In the genomic region with DNA sequence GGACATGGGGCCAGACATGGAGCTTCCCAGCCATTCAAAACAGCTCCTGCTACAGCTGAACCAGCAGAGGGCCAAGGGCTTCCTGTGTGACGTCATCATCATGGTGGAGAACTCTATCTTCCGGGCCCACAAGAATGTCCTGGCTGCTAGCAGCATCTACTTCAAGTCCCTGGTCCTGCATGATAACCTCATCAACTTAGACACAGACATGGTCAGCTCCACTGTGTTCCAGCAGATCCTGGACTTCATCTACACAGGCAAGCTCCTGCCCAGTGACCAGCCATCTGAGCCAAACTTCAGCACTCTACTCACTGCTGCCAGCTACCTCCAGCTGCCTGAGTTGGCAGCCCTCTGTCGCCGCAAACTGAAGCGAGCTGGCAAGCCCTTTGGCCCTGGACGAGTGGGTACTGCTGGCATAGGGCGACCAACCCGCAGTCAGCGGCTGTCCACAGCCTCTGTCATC, we compare ENCODE assay signal across 10 mouse cellular contexts. TPM values are rescaled to one million over a fixed set of nuclear protein-coding genes. Genes with fewer than 3 reads are reported as not detected.
DNase-seq lines count a peak whose midpoint lies in the region; ATAC-seq and TF ChIP-seq lines count a peak whose summit lies in the region.
"Had no signal": no experiment of that assay in that cellular context is flagged by ENCODE, and none has a peak within 500 bp of the region (broad histone marks: within the 10 kb centered on the region; RNA-seq: fewer than 3 reads in every experiment).

No protein-coding gene starts in this region.

- H3K27me3 ChIP-seq in forebrain, postnatal 0 days (ENCODE audit: insufficient read depth, low read length) = no peaks in the 10 kb centered on the region
- no peaks in the 10 kb centered on the region for H3K27me3 ChIP-seq in forebrain, embryonic 13.5 days
- no peaks in the 10 kb centered on the region for H3K27me3 ChIP-seq in liver, adult 2 months (ENCODE audit: control insufficient read depth, insufficient read depth, low read length)
- no peaks in the 10 kb centered on the region for H3K27me3 ChIP-seq in liver, embryonic 12.5 days (replicated peaks)
- no peaks in the 10 kb centered on the region for H3K27me3 ChIP-seq in thymus, adult 2 months (ENCODE audit: control insufficient read depth, insufficient read depth, low read length)
- H3K27me3 ChIP-seq: forebrain, embryonic 15.5 days had no signal

- TF ChIP-seq CTCF in forebrain, postnatal 0 days (IDR thresholded peaks at IDR 0.05; ENCODE audit: low read depth) = no peak
- TF ChIP-seq CTCF in liver, adult 2 months (IDR thresholded peaks at IDR 0.05; ENCODE audit: low read depth, low read length) = no peak
- no peak for TF ChIP-seq CTCF in brain, embryonic 14.5 days (IDR thresholded peaks at IDR 0.05; ENCODE audit: borderline replicate concordance, extremely low read depth, insufficient read depth, insufficient read length)
- no peak for TF ChIP-seq CTCF in thymus, adult 2 months (IDR thresholded peaks at IDR 0.05; ENCODE audit: borderline replicate concordance, control insufficient read depth, extremely low read depth, insufficient read depth, low read length, poor library complexity)

- H3K4me1 ChIP-seq in forebrain, postnatal 0 days (ENCODE audit: insufficient read depth) = peaks cover 2% of the 10 kb centered on the region; the same call in 1 of the 2 replicates
- H3K4me1 ChIP-seq in forebrain, embryonic 13.5 days = peaks cover 22% of the 10 kb centered on the region
- H3K4me1 ChIP-seq in liver, adult 2 months (ENCODE audit: control insufficient read depth, insufficient read depth, low read length) = peaks cover 4% of the 10 kb centered on the region
- peaks cover 41% of the 10 kb centered on the region for H3K4me1 ChIP-seq in liver, embryonic 12.5 days
- 0 out of 2 replicates have a peak, but pooled peaks cover 2% of the 10 kb centered on the region for H3K4me1 ChIP-seq in thymus, adult 2 months (replicated peaks; ENCODE audit: control insufficient read depth, insufficient read depth, low read length)

- H3K4me2 ChIP-seq in forebrain, postnatal 0 days (ENCODE audit: low read depth) = no peak overlapping the region
- H3K4me2 ChIP-seq in forebrain, embryonic 13.5 days = no peak overlapping the region
- no peak overlapping the region for H3K4me2 ChIP-seq in liver, embryonic 12.5 days
- H3K4me2 ChIP-seq: forebrain, embryonic 15.5 days had no signal

- no peak overlapping the region for H3K27ac ChIP-seq in forebrain, postnatal 0 days (ENCODE audit: low read depth, low read length)
- H3K27ac ChIP-seq in forebrain, embryonic 13.5 days = no peak overlapping the region
- no peak overlapping the region for H3K27ac ChIP-seq in liver, adult 2 months (replicated peaks; ENCODE audit: insufficient read depth, low read depth, low read length)
- H3K27ac ChIP-seq in liver, embryonic 12.5 days = no peak overlapping the region
- no peak overlapping the region for H3K27ac ChIP-seq in thymus, adult 2 months (ENCODE audit: control insufficient read depth, insufficient read depth, low read length)
- H3K27ac ChIP-seq: forebrain, embryonic 15.5 days; macrophage had no signal

- DNase-seq in forebrain, postnatal 0 days = peak; percentile 33
- peak; percentile 79 for DNase-seq in liver, adult 2 months (ENCODE audit: extremely low read depth, low read depth, low spot score)
- peak; percentile 14 for DNase-seq in brain, embryonic 14.5 days (ENCODE audit: low read depth)
- peak; percentile 38 for DNase-seq in induced T-regulatory cell, adult 2 months (ENCODE audit: low read depth)
- no peak for DNase-seq in thymus, adult 2 months
- no peak for DNase-seq in MN1 (ENCODE audit: low spot score)

- H3K79me2 ChIP-seq in liver, adult 2 months (ENCODE audit: control insufficient read depth, insufficient read depth, low read length) = peaks cover 6% of the 10 kb centered on the region; the same call in 1 of the 2 replicates

- 80% methylated on average over 9 of the region's 9 CpGs for WGBS in forebrain, postnatal 0 days
- WGBS in forebrain, embryonic 13.5 days = 90% methylated on average over 9 of the region's 9 CpGs
- 37% methylated on average over 9 of the region's 9 CpGs for WGBS in liver, adult 2 months
- 77% methylated on average over 9 of the region's 9 CpGs for WGBS in liver, embryonic 12.5 days (ENCODE audit: insufficient replicate concordance)
- WGBS in thymus, adult 2 months = 91% methylated on average over 9 of the region's 9 CpGs

- TF ChIP-seq POLR2A in liver, adult 2 months (IDR thresholded peaks at IDR 0.05; ENCODE audit: extremely low read depth, insufficient read depth, low read length) = no peak
- TF ChIP-seq POLR2A in brain, embryonic 14.5 days (IDR thresholded peaks at IDR 0.05; ENCODE audit: borderline replicate concordance, extremely low read depth, insufficient read depth, insufficient read length, poor library complexity, severe bottlenecking) = no peak
- no peak for TF ChIP-seq POLR2A in thymus, adult 2 months (IDR thresholded peaks at IDR 0.05; ENCODE audit: control insufficient read depth, extremely low read depth, insufficient read depth, low read length, poor library complexity)

- peaks cover 52% of the 10 kb centered on the region for H3K36me3 ChIP-seq in forebrain, postnatal 0 days (ENCODE audit: insufficient read depth)
- H3K36me3 ChIP-seq in forebrain, embryonic 13.5 days (ENCODE audit: poor library complexity, severe bottlenecking) = peaks cover 68% of the 10 kb centered on the region
- no peaks in the 10 kb centered on the region for H3K36me3 ChIP-seq in liver, adult 2 months (ENCODE audit: control insufficient read depth, insufficient read depth, low read length)
- peaks cover 68% of the 10 kb centered on the region for H3K36me3 ChIP-seq in liver, embryonic 12.5 days
- peaks cover 8% of the 10 kb centered on the region for H3K36me3 ChIP-seq in thymus, adult 2 months (ENCODE audit: control insufficient read depth, insufficient read depth, low read length)

- peak; percentile 44 for ATAC-seq in forebrain, postnatal 0 days
- no peak for ATAC-seq in forebrain, embryonic 13.5 days
- no peak for ATAC-seq in liver, embryonic 12.5 days
- ATAC-seq: forebrain, embryonic 15.5 days had no signal

- H3K9me3 ChIP-seq in forebrain, postnatal 0 days (ENCODE audit: low read length) = no peaks in the 10 kb centered on the region
- no peaks in the 10 kb centered on the region for H3K9me3 ChIP-seq in forebrain, embryonic 13.5 days (replicated peaks)
- H3K9me3 ChIP-seq in liver, embryonic 12.5 days (replicated peaks) = no peaks in the 10 kb centered on the region
- H3K9me3 ChIP-seq: forebrain, embryonic 15.5 days had no signal

- no peak overlapping the region for H3K4me3 ChIP-seq in forebrain, postnatal 0 days (ENCODE audit: low read depth, low read length)
- H3K4me3 ChIP-seq in forebrain, embryonic 13.5 days = no peak overlapping the region
- H3K4me3 ChIP-seq in liver, adult 2 months (ENCODE audit: insufficient read depth, low read depth, low read length) = no peak overlapping the region
- no peak overlapping the region for H3K4me3 ChIP-seq in liver, embryonic 12.5 days
- no peak overlapping the region for H3K4me3 ChIP-seq in thymus, adult 2 months (ENCODE audit: control insufficient read depth, insufficient read depth, low read length)
- H3K4me3 ChIP-seq: forebrain, embryonic 15.5 days had no signal

- H3K9ac ChIP-seq in forebrain, postnatal 0 days = no peak overlapping the region
- no peak overlapping the region for H3K9ac ChIP-seq in forebrain, embryonic 13.5 days
- no peak overlapping the region for H3K9ac ChIP-seq in liver, adult 2 months (ENCODE audit: low read depth, low read length)
- H3K9ac ChIP-seq in liver, embryonic 12.5 days = no peak overlapping the region
- H3K9ac ChIP-seq: forebrain, embryonic 15.5 days had no signal

RNA-seq across cellular contexts. Expression of gene Tmem191c, which starts 18.5 kb away (rescaled TPM):
- total RNA-seq in forebrain, postnatal 0 days (2014; rRNA removed) = 55.2 and 71.0 TPM in 2 replicates
- 36.2 and 53.5 TPM in 2 replicates for polyA plus RNA-seq in forebrain, postnatal 0 days (2015; fragmentation: Nextera tagmentation; extraction: Ambion mirVana)
- 14.2 and 15.4 TPM in 2 replicates for polyA plus RNA-seq in forebrain, embryonic 13.5 days (2015; fragmentation: Nextera tagmentation; extraction: Ambion mirVana)
- 0.37 and 0.87 TPM in 2 replicates for total RNA-seq in liver, adult 2 months (2014; rRNA removed)
- 0.97 and 1.4 TPM in 2 replicates for polyA plus RNA-seq in liver, adult 2 months (2012; rRNA removed)
- 4.7 and 5.3 TPM in 2 replicates for polyA plus RNA-seq in liver, embryonic 12.5 days (2016; fragmentation: Nextera tagmentation; extraction: Ambion mirVana)
- polyA plus RNA-seq in brain, embryonic 14.5 days (2012; rRNA removed) = 46.6 and 63.5 TPM in 2 replicates
- polyA plus RNA-seq in thymus, adult 2 months (2012; rRNA removed) = 63.6 and 72.6 TPM in 2 replicates

RNA-seq across cellular contexts. Expression of gene Hic2, which starts 24.0 kb away (rescaled TPM):
- total RNA-seq in forebrain, postnatal 0 days (2014; rRNA removed) = 10.4 and 14.9 TPM in 2 replicates
- polyA plus RNA-seq in forebrain, postnatal 0 days (2015; fragmentation: Nextera tagmentation; extraction: Ambion mirVana) = 2.7 and 4.3 TPM in 2 replicates
- 7.2 and 9.0 TPM in 2 replicates for polyA plus RNA-seq in forebrain, embryonic 13.5 days (2015; fragmentation: Nextera tagmentation; extraction: Ambion mirVana)
- total RNA-seq in liver, adult 2 months (2014; rRNA removed) = 0.83 and 1.2 TPM in 2 replicates
- 0.87 and 1.1 TPM in 2 replicates for polyA plus RNA-seq in liver, adult 2 months (2012; rRNA removed)
- 4.8 and 5.3 TPM in 2 replicates for polyA plus RNA-seq in liver, embryonic 12.5 days (2016; fragmentation: Nextera tagmentation; extraction: Ambion mirVana)
- 12.1 and 16.4 TPM in 2 replicates for polyA plus RNA-seq in brain, embryonic 14.5 days (2012; rRNA removed)
- 6.0 and 7.0 TPM in 2 replicates for polyA plus RNA-seq in thymus, adult 2 months (2012; rRNA removed)

RNA-seq across cellular contexts. Expression of gene Rimbp3, which starts 49.0 kb away (rescaled TPM):
- total RNA-seq in forebrain, postnatal 0 days (2014; rRNA removed) = 3.0 and 3.3 TPM in 2 replicates
- 0.92 and 1.3 TPM in 2 replicates for polyA plus RNA-seq in forebrain, postnatal 0 days (2015; fragmentation: Nextera tagmentation; extraction: Ambion mirVana)
- 1.4 and 1.9 TPM in 2 replicates for polyA plus RNA-seq in forebrain, embryonic 13.5 days (2015; fragmentation: Nextera tagmentation; extraction: Ambion mirVana)
- total RNA-seq in liver, adult 2 months (2014; rRNA removed) = not detected in 2 replicates
- not detected in 2 replicates for polyA plus RNA-seq in liver, adult 2 months (2012; rRNA removed)
- 0.12 and 0.17 TPM in 2 replicates for polyA plus RNA-seq in liver, embryonic 12.5 days (2016; fragmentation: Nextera tagmentation; extraction: Ambion mirVana)
- polyA plus RNA-seq in brain, embryonic 14.5 days (2012; rRNA removed) = 1.3 and 2.2 TPM in 2 replicates
- polyA plus RNA-seq in thymus, adult 2 months (2012; rRNA removed) = 0.41 and 0.51 TPM in 2 replicates
- polyA plus RNA-seq: macrophage had no signal

RNA-seq across cellular contexts. Expression of gene Ube2l3, which starts 54.9 kb away (rescaled TPM):
- 127 and 136 TPM in 2 replicates for total RNA-seq in forebrain, postnatal 0 days (2014; rRNA removed)
- 330 and 371 TPM in 2 replicates for polyA plus RNA-seq in forebrain, postnatal 0 days (2015; fragmentation: Nextera tagmentation; extraction: Ambion mirVana)
- 359 and 360 TPM in 2 replicates for polyA plus RNA-seq in forebrain, embryonic 13.5 days (2015; fragmentation: Nextera tagmentation; extraction: Ambion mirVana)
- 33.8 and 34.7 TPM in 2 replicates for total RNA-seq in liver, adult 2 months (2014; rRNA removed)
- 45.7 and 54.0 TPM in 2 replicates for polyA plus RNA-seq in liver, adult 2 months (2012; rRNA removed)
- 275 and 283 TPM in 2 replicates for polyA plus RNA-seq in liver, embryonic 12.5 days (2016; fragmentation: Nextera tagmentation; extraction: Ambion mirVana)
- 96.5 and 127 TPM in 2 replicates for polyA plus RNA-seq in brain, embryonic 14.5 days (2012; rRNA removed)
- 70.5 and 75.0 TPM in 2 replicates for polyA plus RNA-seq in thymus, adult 2 months (2012; rRNA removed)

Comparison
In these comparisons a context has a peak if more than half of its experiments do, and no peak if none do; other contexts are left out.
1. DNase-seq: peak in forebrain, postnatal 0 days (single experiment), liver, adult 2 months (single experiment), brain, embryonic 14.5 days (single experiment) and induced T-regulatory cell, adult 2 months (single experiment); none in thymus, adult 2 months (single experiment) and MN1 (single experiment).